Mouse (Mus musculus) small intestine, adult 2 months (tissue): ENCODE measurements around the gene Wnt16. TPM values are rescaled to one million over a fixed set of nuclear protein-coding genes. Genes with fewer than 3 reads are reported as not detected.

ENCODE experiments used
- H3K27ac ChIP-seq: fragments of 200-500 bp; 2 replicates; pipeline ENCODE4 v1.5.1; 2012; ENCODE audit warnings: low read depth, low read length, control low read depth, inconsistent platforms; ENCODE audit not compliant: insufficient read depth
- H3K27me3 ChIP-seq: fragments of 200-500 bp; 2 replicates; pipeline ENCODE4 v1.6.1; 2012; ENCODE audit warnings: mild to moderate bottlenecking, moderate library complexity, low read length, inconsistent platforms; ENCODE audit not compliant: control insufficient read depth, insufficient read depth
- H3K36me3 ChIP-seq: fragments of 200-500 bp; 2 replicates; pipeline ENCODE4 v1.6.1; 2012; ENCODE audit warnings: mild to moderate bottlenecking, low read length, control low read depth, inconsistent platforms; ENCODE audit not compliant: control insufficient read depth, insufficient read depth
- H3K4me1 ChIP-seq: fragments of 200-500 bp; 2 replicates; pipeline ENCODE4 v1.6.1; 2012; ENCODE audit warnings: low read length, inconsistent platforms, mixed read lengths; ENCODE audit not compliant: control insufficient read depth, insufficient read depth, insufficient read length
- H3K4me3 ChIP-seq: fragments of 200-500 bp; 2 replicates; pipeline ENCODE4 v1.5.1; 2012; ENCODE audit warnings: low read depth, mild to moderate bottlenecking, control low read depth, inconsistent platforms, low read length, moderate library complexity
- CTCF ChIP-seq: fragments of 200-500 bp; IDR thresholded peaks from 2 replicates; pipeline ENCODE4 v1.5.1; 2012; ENCODE audit warnings: low read depth, mild to moderate bottlenecking, control low read depth, inconsistent platforms, low read length, moderate library complexity, mixed read lengths; ENCODE audit not compliant: insufficient replicate concordance, insufficient read length; ENCODE audit errors: extremely low read depth
- POLR2A ChIP-seq: fragments of 200-500 bp; IDR thresholded peaks from 2 replicates; pipeline ENCODE4 v1.6.1; 2012; ENCODE audit warnings: low read depth, mild to moderate bottlenecking, control low read depth, inconsistent platforms, low read length, moderate library complexity
- WGBS: fragments of 180-500 bp; shearing (Covaris S2); methylation state at CpG from one replicate; pipeline ENCODE4 v1.1.7; 2018; 5-methylcytosine and 5-hydroxymethylcytosine counted together
- polyA plus RNA-seq: library from polyadenylated mRNA; depleted of rRNA; stranded (reverse); fragments of >200 nt; gene quantifications from 2 replicates; pipeline ENCODE4 v1.2.3, GENCODE M21; 2012

Wnt16 gene
- polyA plus RNA-seq, 1 experiment, result not detected

- no peak for TF ChIP-seq POLR2A
- peak; percentile 95 for TF ChIP-seq CTCF
- Histone ChIP-seq H3K36me3 (peaks cover 23% of the 10 kb centered on the region), H3K27ac (peak overlapping the region; percentile 76; the same call in 1 of the 2 replicates), H3K4me1 (peaks cover 22% of the 10 kb centered on the region), H3K27me3 (no peaks in the 10 kb centered on the region), H3K4me3 (no peak overlapping the region)
- 51% methylated on average over 13 of the region's 13 CpGs for WGBS
Observed at GRCm38 (mm10) chr6:22325364-22326072, 37.5 kb downstream of the Wnt16 start.

- 62% methylated on average over 4 of the region's 4 CpGs for WGBS
- Histone ChIP-seq H3K36me3 (peaks cover 20% of the 10 kb centered on the region), H3K27me3 (no peaks in the 10 kb centered on the region), H3K4me1 (peaks cover 26% of the 10 kb centered on the region), H3K4me3 (no peak overlapping the region), H3K27ac (peak overlapping the region; percentile 100)
- TF ChIP-seq POLR2A (no peak), CTCF (no peak)
Observed at GRCm38 (mm10) chr6:22326289-22326688, 38.3 kb downstream of the Wnt16 start.

DNA sequence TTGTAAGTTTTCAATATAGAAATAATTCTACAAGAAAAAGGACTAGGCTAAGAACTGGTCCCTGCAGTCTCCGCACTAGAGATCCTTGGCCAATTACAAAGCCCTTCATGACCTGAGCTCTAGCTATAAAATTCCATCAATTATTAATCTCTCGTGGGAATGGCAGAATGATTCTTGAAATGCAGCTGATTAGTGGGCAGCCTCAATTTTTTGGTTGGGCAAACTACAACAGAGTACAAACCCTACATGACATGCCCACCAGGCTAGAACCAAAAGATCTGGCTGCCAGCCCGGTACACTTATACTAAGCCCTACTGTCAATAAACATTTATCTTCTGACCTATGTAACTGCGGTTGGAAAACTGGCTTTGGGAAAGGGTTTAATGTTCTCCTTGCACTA lies 39.1 kb downstream of the Wnt16 start:
- Histone ChIP-seq H3K27me3 (no peaks in the 10 kb centered on the region), H3K4me1 (peaks cover 31% of the 10 kb centered on the region), H3K36me3 (peaks cover 14% of the 10 kb centered on the region), H3K27ac (peak overlapping the region; percentile 100), H3K4me3 (no peak overlapping the region)
- no peak for TF ChIP-seq POLR2A
- TF ChIP-seq CTCF, result no peak
- WGBS, result 24% methylated on average over 4 of the region's 4 CpGs

GRCm38 (mm10) chr6:22327931-22328330 lies 39.9 kb downstream of the Wnt16 start:
- WGBS, result 70% methylated on average over 8 of the region's 8 CpGs

DNA sequence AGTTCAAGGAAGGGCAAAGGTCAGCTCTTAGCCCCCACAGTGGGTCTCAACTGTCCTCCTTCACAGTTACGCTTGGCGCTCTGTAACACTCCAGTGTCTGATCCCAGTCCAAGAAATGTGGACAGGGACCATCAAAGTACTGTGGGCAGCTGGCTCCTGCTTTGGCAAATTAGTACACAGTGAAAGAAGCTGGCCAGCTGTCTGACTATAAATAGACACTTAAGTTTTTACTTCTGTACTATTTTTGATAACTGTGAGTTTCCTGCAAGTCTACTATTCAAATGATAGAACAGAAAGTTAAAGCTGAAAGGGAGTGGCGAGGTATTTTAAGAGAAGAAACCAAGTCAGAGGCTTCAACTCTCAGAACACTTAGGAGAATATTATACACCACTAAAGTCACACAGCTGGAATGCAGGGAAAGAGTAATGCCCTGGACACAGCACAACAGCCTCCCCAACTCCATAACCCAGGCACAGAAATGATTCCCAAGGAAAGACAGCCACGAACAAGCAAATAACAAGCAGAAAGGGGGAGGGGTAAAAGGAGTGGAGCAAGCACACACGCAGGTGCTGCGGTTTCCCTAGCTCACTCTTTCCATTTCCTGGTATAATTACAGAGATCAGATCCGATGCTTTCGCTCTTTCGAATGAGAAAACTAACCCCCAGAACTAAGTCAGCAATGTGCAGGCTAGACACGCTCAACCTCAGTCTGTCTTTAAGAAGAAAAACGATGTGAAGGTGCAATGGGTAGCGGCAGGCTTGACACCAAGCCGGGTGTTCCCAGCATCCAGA lies 42.3 kb downstream of the Wnt16 start:
- no peaks in the 10 kb centered on the region for H3K27me3 ChIP-seq
- WGBS, result 24% methylated on average over 13 of the region's 13 CpGs
- peak overlapping the region; percentile 85 for H3K27ac ChIP-seq
- peak overlapping the region; percentile 3; the same call in 1 of the 2 replicates for H3K4me3 ChIP-seq
- TF ChIP-seq CTCF, result no peak
- TF ChIP-seq POLR2A, result no peak
- H3K4me1 ChIP-seq, result peaks cover 34% of the 10 kb centered on the region
- peaks cover 9% of the 10 kb centered on the region for H3K36me3 ChIP-seq

More at GRCm38 (mm10) chr6:22327931-22328330, 39.9 kb downstream of the Wnt16 start:
- Histone ChIP-seq H3K27ac (peak overlapping the region; percentile 100), H3K4me3 (no peak overlapping the region), H3K4me1 (peaks cover 34% of the 10 kb centered on the region), H3K36me3 (peaks cover 10% of the 10 kb centered on the region; the same call in 1 of the 2 replicates), H3K27me3 (no peaks in the 10 kb centered on the region)
- no peak for TF ChIP-seq POLR2A

DNA sequence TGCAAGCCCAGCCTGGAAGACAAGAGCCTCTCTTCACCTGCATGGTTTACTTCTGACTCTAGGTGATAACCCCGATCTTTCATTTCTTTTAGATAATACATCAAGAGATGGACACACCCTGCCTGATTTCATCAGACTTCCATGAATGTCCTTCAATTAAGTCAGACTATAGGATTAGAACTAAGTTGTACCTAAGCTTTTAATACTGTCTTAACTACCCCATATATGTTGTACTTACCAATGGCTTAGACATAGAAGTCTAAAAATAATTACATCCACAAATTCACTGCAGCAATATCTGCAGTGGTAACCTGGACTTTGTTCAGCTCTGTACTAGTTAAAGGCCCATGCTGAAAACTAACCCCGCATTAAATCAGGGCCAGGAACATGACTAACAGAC lies 44.5 kb downstream of the Wnt16 start:
- TF ChIP-seq POLR2A (no peak), CTCF (no peak)
- H3K27me3 ChIP-seq, result no peaks in the 10 kb centered on the region
- peaks cover 29% of the 10 kb centered on the region for H3K4me1 ChIP-seq
- WGBS, result 39% methylated on average over 2 of the region's 2 CpGs
- peak overlapping the region; percentile 17 for H3K27ac ChIP-seq
- no peak overlapping the region for H3K4me3 ChIP-seq
- peaks cover 11% of the 10 kb centered on the region for H3K36me3 ChIP-seq

DNA sequence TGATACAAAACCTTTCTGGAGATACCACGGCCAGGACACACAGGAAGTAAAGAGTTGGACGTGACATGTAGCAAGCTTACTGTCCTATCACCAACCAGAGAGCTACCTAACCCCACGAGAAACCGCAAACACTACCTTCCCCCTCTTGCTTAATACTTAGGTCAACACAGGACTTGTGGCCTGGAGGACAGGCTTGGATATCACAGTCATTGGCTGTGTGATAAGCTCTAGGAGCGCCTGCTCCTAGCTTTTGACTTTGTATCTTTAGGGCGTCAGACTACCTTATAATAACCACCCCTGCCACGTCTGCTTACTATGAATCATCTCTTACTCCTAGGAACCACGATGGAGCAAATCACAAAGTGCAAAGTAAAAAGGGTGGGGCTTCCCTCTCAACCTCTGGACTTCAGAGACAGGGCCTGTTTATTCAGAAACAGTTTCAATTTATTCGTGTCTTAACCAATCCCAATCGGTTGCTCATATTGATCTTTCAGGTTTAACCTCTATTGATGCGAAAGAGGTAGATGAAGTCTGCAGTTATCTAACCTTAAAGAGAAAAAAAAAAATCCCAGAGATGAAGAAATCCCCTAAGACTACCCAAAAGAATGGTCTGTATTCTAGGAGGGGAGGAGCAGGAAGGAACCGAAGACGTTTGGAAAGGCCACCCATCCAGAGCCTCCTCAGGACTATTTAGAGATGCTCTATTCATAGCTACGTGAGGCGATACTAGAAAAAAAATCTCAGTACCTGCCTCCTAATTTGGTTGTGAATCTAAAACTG lies 51.9 kb downstream of the Wnt16 start:
- no peak for TF ChIP-seq CTCF
- TF ChIP-seq POLR2A, result no peak
- Histone ChIP-seq H3K27ac (peak overlapping the region; percentile 96), H3K4me1 (peaks cover 29% of the 10 kb centered on the region), H3K27me3 (no peaks in the 10 kb centered on the region), H3K4me3 (no peak overlapping the region), H3K36me3 (peaks cover 7% of the 10 kb centered on the region)
- WGBS, result 37% methylated on average over 15 of the region's 15 CpGs
